Mouse (Mus musculus) stomach, embryonic 14.5 days (tissue): Measurements from ENCODE around the gene Gphb5. TPM values are rescaled to one million over a fixed set of nuclear protein-coding genes. Genes with fewer than 3 reads are reported as not detected.

Source experiments
- ATAC-seq: fragments of 200-750 bp; cut with Nextera tagmentation; 2 replicates; pipeline ENCODE4 v1.8.0; 2017; ENCODE audit warnings: low read depth, moderate TSS enrichment; ENCODE audit not compliant: insufficient number of reproducible peaks, insufficient read depth, low FRiP score
- H3K27ac ChIP-seq: fragments of 300-500 bp; sonication (generic); 2 replicates; pipeline ENCODE4 v1.5.1; 2014; ENCODE audit warnings: mild to moderate bottlenecking, low read length, moderate library complexity, mixed read lengths
- H3K27me3 ChIP-seq: fragments of 300-500 bp; sonication (generic); 2 replicates; pipeline ENCODE4 v1.6.1; 2014; ENCODE audit warnings: low read length, control low read depth, mixed read lengths; ENCODE audit not compliant: control insufficient read depth, insufficient read depth
- H3K36me3 ChIP-seq: fragments of 300-500 bp; sonication (generic); 2 replicates; pipeline ENCODE4 v1.6.1; 2014; ENCODE audit warnings: mild to moderate bottlenecking, control low read depth, low read length, moderate library complexity, mixed read lengths; ENCODE audit not compliant: control insufficient read depth, insufficient read depth
- H3K4me1 ChIP-seq: fragments of 300-500 bp; sonication (generic); 2 replicates; pipeline ENCODE4 v1.6.1; 2014; ENCODE audit warnings: low read length, control low read depth, mixed read lengths; ENCODE audit not compliant: control insufficient read depth, insufficient read depth
- H3K4me2 ChIP-seq: fragments of 300-500 bp; sonication (generic); replicated peaks from 2 replicates; pipeline ENCODE4 v1.6.1; 2014; ENCODE audit warnings: low read depth, low read length, control low read depth
- H3K4me3 ChIP-seq: fragments of 300-500 bp; sonication (generic); 2 replicates; pipeline ENCODE4 v1.5.1; 2014; ENCODE audit warnings: low read depth, low read length, control low read depth
- H3K9ac ChIP-seq: fragments of 300-500 bp; sonication (generic); replicated peaks from 2 replicates; pipeline ENCODE4 v1.6.1; 2014; ENCODE audit warnings: low read depth, mild to moderate bottlenecking, control low read depth, low read length, moderate library complexity, mixed read lengths
- H3K9me3 ChIP-seq: fragments of 300-500 bp; sonication (generic); 2 replicates; pipeline ENCODE4 v1.6.1; 2016; ENCODE audit warnings: low read depth, low read length, control low read depth; ENCODE audit not compliant: control insufficient read depth
- WGBS: fragments of 180-500 bp; shearing (Covaris S2); extraction: QIAGEN DNeasy Blood & Tissue Kit; methylation state at CpG from one replicate; pipeline ENCODE4 v1.1.7; 2014; 5-methylcytosine and 5-hydroxymethylcytosine counted together
- polyA plus RNA-seq: library from polyadenylated mRNA; unstranded; fragments of >200 nt; fragmentation: Nextera tagmentation; extraction: Ambion mirVana; gene quantifications from 2 replicates; pipeline ENCODE4 v1.2.1, GENCODE M21; 2014

Gene Gphb5
- polyA plus RNA-seq, 1 experiment from 2014 or later, result not detected

- no peak for ATAC-seq
- H3K4me3 ChIP-seq, result no peak overlapping the region
- no peaks in the 10 kb centered on the region for H3K36me3 ChIP-seq
- H3K9ac ChIP-seq, result no peak overlapping the region
- H3K27me3 ChIP-seq, result no peaks in the 10 kb centered on the region
- 82% methylated on average over 14 of the region's 14 CpGs for WGBS
- no peaks in the 10 kb centered on the region for H3K9me3 ChIP-seq
- H3K4me2 ChIP-seq, result no peak overlapping the region
- H3K27ac ChIP-seq, result no peak overlapping the region
- H3K4me1 ChIP-seq, result no peaks in the 10 kb centered on the region
Observed at GRCm38 (mm10) chr12:75365621-75366124, 50.9 kb downstream of the Gphb5 start.

- no peaks in the 10 kb centered on the region for H3K9me3 ChIP-seq
- H3K36me3 ChIP-seq, result no peaks in the 10 kb centered on the region
- H3K27ac ChIP-seq, result no peak overlapping the region
- H3K27me3 ChIP-seq, result no peaks in the 10 kb centered on the region
- no peaks in the 10 kb centered on the region for H3K4me1 ChIP-seq
- no peak for ATAC-seq
- H3K4me3 ChIP-seq, result no peak overlapping the region
- no peak overlapping the region for H3K9ac ChIP-seq
- H3K4me2 ChIP-seq, result no peak overlapping the region
- whole genome bisulfite sequencing, result 93% methylated on average over 4 of the region's 4 CpGs
Observed at GRCm38 (mm10) chr12:75364416-75364815, 52.2 kb downstream of the Gphb5 start.

- 91% methylated on average over 16 of the region's 16 CpGs for WGBS
- Histone ChIP-seq H3K27ac (no peak overlapping the region), H3K36me3 (no peaks in the 10 kb centered on the region), H3K4me1 (no peaks in the 10 kb centered on the region), H3K9ac (no peak overlapping the region), H3K9me3 (no peaks in the 10 kb centered on the region), H3K4me3 (no peak overlapping the region), H3K27me3 (no peaks in the 10 kb centered on the region), H3K4me2 (no peak overlapping the region)
- ATAC-seq, result no peak
Observed at GRCm38 (mm10) chr12:75362456-75362855, 54.1 kb downstream of the Gphb5 start.

Other genes with a start within 250 kb of the Gphb5 start
- gene Kcnh5, start 239.4 kb downstream of the Gphb5 start, polyA plus RNA-seq, result 0.18 and 0.27 TPM in 2 replicates
- gene Rhoj, start 108.5 kb downstream of the Gphb5 start, polyA plus RNA-seq, result 78.7 and 80.0 TPM in 2 replicates
- gene Ppp2r5e, start 179.5 kb upstream of the Gphb5 start, polyA plus RNA-seq, result 17.2 and 17.5 TPM in 2 replicates